8 mouse cellular contexts compared by ENCODE assay signal in the genomic region with DNA sequence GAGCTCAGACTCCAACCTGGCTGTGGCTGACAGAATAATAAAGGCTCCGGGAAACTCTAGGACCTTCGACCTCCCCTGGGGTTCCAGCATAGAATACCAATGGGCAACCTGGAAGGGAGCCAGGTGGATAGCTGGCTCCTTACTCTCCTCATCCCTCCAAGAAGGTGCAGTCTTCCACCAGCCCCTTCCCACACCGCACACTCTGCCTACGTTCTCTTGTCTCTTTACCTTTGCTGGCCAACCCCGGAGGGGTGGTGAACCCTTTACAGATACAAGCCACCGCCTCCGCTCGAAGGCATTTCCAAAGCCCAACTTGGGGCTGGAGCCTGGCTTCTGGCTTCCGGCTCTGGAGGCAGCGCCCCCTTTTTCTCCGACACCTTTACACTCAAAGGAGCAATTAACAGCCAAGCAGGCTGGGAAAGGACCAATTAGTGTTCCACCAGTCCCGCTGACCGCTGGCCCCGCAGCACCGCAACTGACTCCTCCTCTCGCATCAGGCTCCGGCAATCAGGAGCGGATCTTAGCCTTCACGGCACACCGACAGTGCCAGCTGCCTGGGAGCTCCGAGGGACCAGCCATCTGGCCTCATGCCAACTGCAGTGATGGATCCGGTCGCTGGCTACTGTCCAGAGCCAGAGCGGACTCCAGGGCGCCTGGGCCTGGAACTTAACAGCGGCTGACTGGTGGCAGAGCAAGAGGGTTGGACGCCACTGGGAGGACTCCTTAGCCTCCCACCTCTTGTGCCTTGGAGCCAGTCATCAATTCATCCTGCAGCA. TPM values are rescaled to one million over a fixed set of nuclear protein-coding genes. Genes with fewer than 3 reads are reported as not detected.
DNase-seq lines count a peak whose midpoint lies in the region; ATAC-seq and TF ChIP-seq lines count a peak whose summit lies in the region.

No protein-coding gene starts in this region.

- H3K4me2 ChIP-seq in embryonic facial prominence, embryonic 13.5 days = peak overlapping the region; percentile 69

- ATAC-seq in embryonic facial prominence, embryonic 13.5 days (ENCODE audit: insufficient number of reproducible peaks, insufficient read depth, low FRiP score, low TSS enrichment, low read depth) = no peak
- ATAC-seq in activated CD4-positive, CD25-positive, alpha-beta regulatory T cell, adult 4 months = no peak

- H3K9ac ChIP-seq in embryonic facial prominence, embryonic 13.5 days = peak overlapping the region; percentile 62

- no peak overlapping the region for H3K27ac ChIP-seq in bone marrow macrophage, adult 2 months (ENCODE audit: insufficient read depth, low read depth, low read length)
- 0 out of 2 replicates have a peak overlapping the region, but pooled peaks have one; percentile 16 for H3K27ac ChIP-seq in embryonic facial prominence, embryonic 13.5 days

- DNase-seq in heart, adult 18-20 months = peak; percentile 68 to 72
- DNase-seq in kidney, adult 11 months = peak; percentile 85
- peak; percentile 44 to 64 for DNase-seq in left cerebral cortex, postnatal 36 days (ENCODE audit: low spot score in 2 of 2)
- DNase-seq in mesoderm, embryonic 11.5 days (ENCODE audit: low read depth, low spot score) = peak; percentile 77
- peak; percentile 86 for DNase-seq in right cerebral cortex, postnatal 4 days

- no peak for TF ChIP-seq CTCF in bone marrow macrophage, adult 2 months (IDR thresholded peaks at IDR 0.05; ENCODE audit: low read depth, low read length)

- no peaks in the 10 kb centered on the region for H3K36me3 ChIP-seq in embryonic facial prominence, embryonic 13.5 days

- H3K4me1 ChIP-seq in bone marrow macrophage, adult 2 months (ENCODE audit: control insufficient read depth, insufficient read depth, low read length) = peaks cover 17% of the 10 kb centered on the region
- H3K4me1 ChIP-seq in embryonic facial prominence, embryonic 13.5 days = peaks cover 13% of the 10 kb centered on the region

- no peaks in the 10 kb centered on the region for H3K9me3 ChIP-seq in embryonic facial prominence, embryonic 13.5 days

- H3K27me3 ChIP-seq in embryonic facial prominence, embryonic 13.5 days = peaks cover 26% of the 10 kb centered on the region

- intact Hi-C loops in left cerebral cortex, postnatal 36 days (cut with DNase I) = no loop called here

- H3K4me3 ChIP-seq in bone marrow macrophage, adult 2 months (ENCODE audit: insufficient read depth, low read length) = peak overlapping the region; percentile 10
- peak overlapping the region; percentile 38 for H3K4me3 ChIP-seq in embryonic facial prominence, embryonic 13.5 days

- TF ChIP-seq POLR2A in bone marrow macrophage, adult 2 months (IDR thresholded peaks at IDR 0.05; ENCODE audit: borderline replicate concordance, low read depth, low read length) = no peak

- WGBS in embryonic facial prominence, embryonic 13.5 days = 3% methylated on average over 27 of the region's 27 CpGs

RNA-seq across cellular contexts. Expression of a gene that starts 17.7 kb away (rescaled TPM):
- polyA plus RNA-seq in bone marrow macrophage, adult 2 months (2012; ENCODE audit: insufficient read depth, insufficient read length, missing spikeins) = 124 and 130 TPM in 2 replicates
- polyA plus RNA-seq in embryonic facial prominence, embryonic 13.5 days (2015; fragmentation: Nextera tagmentation; extraction: Ambion mirVana) = 102 and 118 TPM in 2 replicates
- total RNA-seq in heart, adult 18-20 months (2021) = 10 to 100 TPM; 19.6 to 21.7 TPM
- total RNA-seq in left cerebral cortex, postnatal 36 days (2021) = 10 to 100 TPM; 21.4 to 24.1 TPM
- polyA plus RNA-seq in activated CD4-positive, CD25-positive, alpha-beta regulatory T cell, adult 4 months (2017; shearing (Covaris generic)) = 10 to 100 TPM; 34.0 to 49.2 TPM

RNA-seq across cellular contexts. Expression of a gene that starts 21.2 kb away (rescaled TPM):
- polyA plus RNA-seq in bone marrow macrophage, adult 2 months (2012; ENCODE audit: insufficient read depth, insufficient read length, missing spikeins) = not detected in 2 replicates
- polyA plus RNA-seq in embryonic facial prominence, embryonic 13.5 days (2015; fragmentation: Nextera tagmentation; extraction: Ambion mirVana) = 0.18 TPM in 1 of 2 replicates, not detected in the other
- not detected for total RNA-seq in heart, adult 18-20 months (2021)
- total RNA-seq in left cerebral cortex, postnatal 36 days (2021) = not detected
- not detected for polyA plus RNA-seq in activated CD4-positive, CD25-positive, alpha-beta regulatory T cell, adult 4 months (2017; shearing (Covaris generic))
